Mouse (Mus musculus) T-helper 2 cell (primary cell): ENCODE measurements around the gene Zfp423.

Experiments used
- in situ Hi-C: fragments of 300-600 bp; cut with MboI, MseI; formaldehyde crosslinking; loops from one replicate; pipeline ENCODE4 v1.15.1; 2025; ENCODE audit warnings: high pct_unique_total_duplicates

Zfp423 gene

GRCm38 (mm10) chr8:87811399-87812068 is 147.9 kb downstream of the Zfp423 start:
- in situ Hi-C loops: no loop called here

GRCm38 (mm10) chr8:87810771-87811170 is 148.6 kb downstream of the Zfp423 start:
- in situ Hi-C loops: no loop called here

- in situ Hi-C loops: no loop called here
These were observed 155.0 kb downstream of the Zfp423 start for GRCm38 (mm10) chr8:87804327-87804900.

- in situ Hi-C loops: no loop called here
These were observed 156.0 kb downstream of the Zfp423 start for GRCm38 (mm10) chr8:87803437-87803836.

- in situ Hi-C loops: no loop called here
These were observed 156.8 kb downstream of the Zfp423 start for GRCm38 (mm10) chr8:87802571-87802970.

- in situ Hi-C loops: no loop called here
These were observed 159.3 kb downstream of the Zfp423 start for GRCm38 (mm10) chr8:87800121-87800520.

- in situ Hi-C loops: no loop called here
These were observed 163.2 kb downstream of the Zfp423 start for GRCm38 (mm10) chr8:87796234-87796633.

- in situ Hi-C loops: no loop called here
These were observed 164.8 kb downstream of the Zfp423 start for GRCm38 (mm10) chr8:87794639-87795038.

GRCm38 (mm10) chr8:87791103-87791502 is 168.3 kb downstream of the Zfp423 start:
- in situ Hi-C loops: no loop called here

- in situ Hi-C loops: no loop called here
These were observed 174.6 kb downstream of the Zfp423 start for GRCm38 (mm10) chr8:87784641-87785439.

GRCm38 (mm10) chr8:87784227-87784626 is 175.2 kb downstream of the Zfp423 start:
- in situ Hi-C loops: no loop called here

- in situ Hi-C loops: no loop called here
These were observed 176.2 kb downstream of the Zfp423 start for GRCm38 (mm10) chr8:87783198-87783597.

GRCm38 (mm10) chr8:87777586-87777985 is 181.8 kb downstream of the Zfp423 start:
- in situ Hi-C loops: no loop called here

- in situ Hi-C loops: no loop called here
These were observed 183.5 kb downstream of the Zfp423 start for GRCm38 (mm10) chr8:87775889-87776288.

- in situ Hi-C loops: no loop called here
These were observed 184.4 kb downstream of the Zfp423 start for GRCm38 (mm10) chr8:87774966-87775365.

- in situ Hi-C loops: no loop called here
These were observed 186.4 kb downstream of the Zfp423 start for GRCm38 (mm10) chr8:87772894-87773502.

GRCm38 (mm10) chr8:87767882-87768281 is 191.5 kb downstream of the Zfp423 start:
- in situ Hi-C loops: no loop called here

- in situ Hi-C loops: no loop called here
These were observed 194.1 kb downstream of the Zfp423 start for GRCm38 (mm10) chr8:87765276-87765675.

GRCm38 (mm10) chr8:87758750-87759149 is 200.6 kb downstream of the Zfp423 start:
- in situ Hi-C loops: no loop called here

GRCm38 (mm10) chr8:87754853-87755252 is 204.5 kb downstream of the Zfp423 start:
- in situ Hi-C loops: loop anchor here (5.0 kb wide), 1 partner anchor 67 kb away; no protein-coding TSS in a partner anchor

- in situ Hi-C loops: loop anchor here (5.0 kb wide), 1 partner anchor 69 kb away; no protein-coding TSS in a partner anchor
These were observed 205.8 kb downstream of the Zfp423 start for GRCm38 (mm10) chr8:87753636-87754035.

GRCm38 (mm10) chr8:87753148-87753547 is 206.2 kb downstream of the Zfp423 start:
- in situ Hi-C loops: loop anchor here (5.0 kb wide), 1 partner anchor 69 kb away; no protein-coding TSS in a partner anchor
